Mouse (Mus musculus) gastrocnemius, postnatal 36 days (tissue): Measurements from ENCODE around the gene Ywhaq. TPM values are rescaled to one million over a fixed set of nuclear protein-coding genes. Genes with fewer than 3 reads are reported as not detected.

ENCODE experiments used
- DNase-seq, 2 experiments: peaks; one replicate each; pipeline ENCODE4 v3.0.0; 2022
- intact Hi-C: fragments of 180-260 bp; cut with DNase I; formaldehyde crosslinking; loops from one replicate; pipeline ENCODE4 v1.15.1; 2025
- total RNA-seq, 2 experiments: library from RNA; stranded (reverse); gene quantifications; 2 replicates each; pipeline ENCODE4 v1.2.3; 2021

Gene Ywhaq
- total RNA-seq, 2 experiments from 2014 or later: 23.3 to 24.7 TPM

DNA sequence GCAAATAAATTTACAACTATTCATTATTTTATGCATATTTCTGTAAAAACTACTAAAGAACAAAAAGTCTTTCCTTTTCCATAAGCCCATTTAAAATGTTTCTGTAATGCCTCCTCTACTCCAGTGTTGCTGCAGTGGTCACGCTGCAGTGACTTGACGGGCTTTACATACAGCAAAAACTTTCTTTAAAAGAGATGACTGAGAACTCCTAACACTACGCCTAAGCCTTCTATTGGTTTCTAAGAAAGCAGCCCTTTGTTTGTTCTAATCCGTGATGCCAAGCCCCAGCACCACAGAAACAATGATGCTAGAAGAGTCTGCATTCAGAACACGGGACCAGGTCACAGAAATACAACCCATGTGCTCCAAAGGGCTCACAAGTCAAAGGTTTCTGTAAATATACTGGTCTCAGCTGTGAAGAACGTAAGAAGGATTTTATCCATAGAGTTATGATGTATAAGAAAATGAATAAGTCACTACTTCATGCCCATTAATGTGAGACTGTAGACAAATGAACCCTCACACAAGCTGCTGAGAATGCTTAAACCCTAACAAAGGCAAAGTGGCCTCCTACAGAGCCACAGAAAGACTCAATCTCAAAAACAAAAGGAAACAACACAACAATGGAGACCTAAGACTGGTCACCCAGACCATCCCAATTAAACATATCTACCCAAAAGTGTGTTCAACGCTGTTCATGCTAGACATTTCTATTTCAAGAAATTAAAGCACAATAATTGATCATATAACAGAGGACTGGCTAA lies 67.1 kb downstream of the Ywhaq start:
- no peak for DNase-seq
- intact Hi-C loops: no loop called here

DNA sequence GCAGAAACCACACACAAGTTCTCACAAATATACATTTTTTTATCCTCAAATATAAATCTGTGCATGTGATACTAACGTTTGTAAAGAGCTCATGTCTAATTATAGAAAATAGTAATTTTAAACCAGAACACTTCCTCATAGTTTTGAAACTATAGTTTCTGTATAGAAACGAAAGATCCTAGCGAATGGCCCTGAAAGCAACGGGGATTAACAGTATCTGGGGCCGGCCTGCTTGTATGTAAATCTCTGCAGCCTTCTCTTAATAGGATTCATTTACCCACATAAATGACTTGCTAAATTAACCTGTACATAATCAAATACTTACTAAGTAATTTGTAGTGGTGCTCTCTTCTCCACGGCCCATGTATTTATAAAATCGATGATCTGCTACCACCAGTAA lies 70.5 kb downstream of the Ywhaq start:
- intact Hi-C loops: no loop called here
- no peak for DNase-seq

DNA sequence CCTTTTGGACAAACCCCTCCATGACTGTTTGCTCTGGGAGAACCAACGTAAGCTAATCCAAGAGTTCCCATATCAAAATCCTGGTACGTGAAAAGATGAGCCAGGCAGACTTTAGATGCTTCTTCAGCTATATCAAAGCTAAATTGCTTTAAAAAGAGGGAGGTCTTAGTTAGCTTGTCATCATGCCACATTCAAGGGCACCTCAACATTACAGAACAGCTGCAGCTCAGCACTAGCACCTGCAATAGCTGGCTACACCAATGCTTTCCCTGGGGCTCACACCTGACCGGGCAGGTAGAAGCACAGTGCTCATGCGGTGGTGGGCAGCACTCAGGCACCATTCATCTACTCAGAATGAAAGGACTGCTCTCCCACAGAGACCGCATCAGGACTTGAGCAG lies 76.8 kb downstream of the Ywhaq start:
- intact Hi-C loops: no loop called here
- no peak for DNase-seq

Other genes with a start within 250 kb of the Ywhaq start
- gene Cpsf3, start 132.2 kb downstream of the Ywhaq start, total RNA-seq: 10 to 100 TPM; 16.7 to 18.8 TPM
- gene Itgb1bp1, start 131.4 kb downstream of the Ywhaq start, total RNA-seq: 10 to 100 TPM; 35.8 to 39.7 TPM
- gene Iah1, start 101.2 kb downstream of the Ywhaq start, total RNA-seq: 1 to 10 TPM; 5.1 to 5.3 TPM
- gene Adam17, start 44.0 kb downstream of the Ywhaq start, total RNA-seq: 10 to 100 TPM; 17.4 to 19.4 TPM